Mouse (Mus musculus) midbrain, embryonic 12.5 days (tissue): ENCODE data around the gene Mpp2. TPM values are rescaled to one million over a fixed set of nuclear protein-coding genes. Genes with fewer than 3 reads are reported as not detected.

Experiments used
- polyA plus RNA-seq: library from polyadenylated mRNA; unstranded; fragments of >200 nt; fragmentation: Nextera tagmentation; extraction: Ambion mirVana; gene quantifications from 2 replicates; pipeline ENCODE4 v1.2.1, GENCODE M21; 2016

Mpp2 gene
- polyA plus RNA-seq, 1 experiment from 2014 or later, result 21.7 TPM

Other genes starting within 250 kb of the Mpp2 start
- 0.23 TPM in 1 of 2 replicates, not detected in the other for gene Meox1, start 194.1 kb downstream of the Mpp2 start, polyA plus RNA-seq
- 0.17 and 0.25 TPM in 2 replicates for gene Sost, start 121.5 kb downstream of the Mpp2 start, polyA plus RNA-seq
- gene Cfap97d1, start 104.2 kb downstream of the Mpp2 start, polyA plus RNA-seq, result not detected in 2 replicates
- 9.3 and 9.6 TPM in 2 replicates for gene Dusp3, start 101.5 kb downstream of the Mpp2 start, polyA plus RNA-seq
- 32.1 and 33.2 TPM in 2 replicates for gene Mpp3, start 60.1 kb downstream of the Mpp2 start, polyA plus RNA-seq
- 0.19 and 0.34 TPM in 2 replicates for gene Cd300lg, start 47.0 kb downstream of the Mpp2 start, polyA plus RNA-seq
- gene Ppy, start 12.8 kb upstream of the Mpp2 start, polyA plus RNA-seq, result not detected in 2 replicates
- gene Pyy, start 19.3 kb upstream of the Mpp2 start, polyA plus RNA-seq, result not detected in 2 replicates
- not detected in 2 replicates for gene Nags, start 57.0 kb upstream of the Mpp2 start, polyA plus RNA-seq
- 33.9 and 38.5 TPM in 2 replicates for gene Tmem101, start 67.9 kb upstream of the Mpp2 start, polyA plus RNA-seq
- 112 and 119 TPM in 2 replicates for gene Lsm12, start 96.8 kb upstream of the Mpp2 start, polyA plus RNA-seq
- gene G6pc3, start 101.1 kb upstream of the Mpp2 start, polyA plus RNA-seq, result 27.6 and 29.7 TPM in 2 replicates
- gene Hdac5, start 141.7 kb upstream of the Mpp2 start, polyA plus RNA-seq, result 98.4 and 106 TPM in 2 replicates
- 11.8 and 15.2 TPM in 2 replicates for gene BC030867, start 160.4 kb upstream of the Mpp2 start, polyA plus RNA-seq
- gene Asb16, start 180.2 kb upstream of the Mpp2 start, polyA plus RNA-seq, result not detected in 2 replicates
- 65.5 and 69.4 TPM in 2 replicates for gene Tmub2, start 196.4 kb upstream of the Mpp2 start, polyA plus RNA-seq
- 24.7 and 26.6 TPM in 2 replicates for gene Atxn7l3, start 208.1 kb upstream of the Mpp2 start, polyA plus RNA-seq
- 102 and 121 TPM in 2 replicates for gene Ubtf, start 231.2 kb upstream of the Mpp2 start, polyA plus RNA-seq